Mouse (Mus musculus) thymus, postnatal 10 days (tissue): ENCODE measurements at regions not wholly inside any gene's neighbourhood (a gene's known extent, or its start where the extent isn't known, plus 50 kb on each side); places are given as distances from the start of the nearest gene placed in this dataset.

Experiments used
- DNase-seq, 2 experiments: peaks; one replicate each; pipeline ENCODE4 v3.0.0; 2021; ENCODE audit warnings: low spot score in 2 of 2

DNA sequence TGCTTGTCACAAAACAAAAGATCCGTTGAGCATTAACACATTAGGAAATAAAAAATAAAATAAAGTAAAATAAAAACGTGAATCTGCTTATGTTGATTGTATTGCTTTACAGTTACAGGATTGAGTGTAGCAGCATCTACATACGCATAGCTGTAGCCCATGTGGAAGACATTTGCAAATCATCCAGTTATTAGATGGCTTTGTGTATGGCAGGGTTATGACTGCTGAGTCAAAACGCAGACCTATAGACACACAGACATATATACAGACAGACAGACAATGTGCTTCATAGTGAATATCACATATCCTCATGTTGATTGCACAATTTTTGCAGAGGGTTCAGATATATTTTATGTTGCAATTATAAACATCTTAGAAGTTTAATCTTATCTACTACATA is 64.5 kb downstream of the Gm11146 start:
- DNase-seq = no peak

DNA sequence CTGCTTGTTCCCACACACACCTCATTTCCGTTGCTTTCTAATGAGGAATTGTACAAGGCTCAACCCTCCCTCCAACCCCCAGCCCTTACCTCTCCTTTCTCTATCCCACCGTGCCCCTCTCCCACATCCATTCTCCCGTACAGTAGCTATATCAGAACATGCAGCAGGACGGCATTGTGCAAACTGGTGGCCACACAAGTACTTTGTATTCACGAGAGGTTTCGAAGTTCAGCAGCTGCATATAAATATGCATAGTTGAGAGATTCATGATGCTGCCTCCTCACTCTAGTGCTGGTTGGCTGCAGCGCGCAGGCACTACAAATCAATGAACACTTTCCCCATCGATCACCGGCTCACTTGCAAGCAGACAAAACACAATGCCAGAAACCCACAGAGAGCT is 65.1 kb downstream of the Gm11146 start:
- DNase-seq = no peak

DNA sequence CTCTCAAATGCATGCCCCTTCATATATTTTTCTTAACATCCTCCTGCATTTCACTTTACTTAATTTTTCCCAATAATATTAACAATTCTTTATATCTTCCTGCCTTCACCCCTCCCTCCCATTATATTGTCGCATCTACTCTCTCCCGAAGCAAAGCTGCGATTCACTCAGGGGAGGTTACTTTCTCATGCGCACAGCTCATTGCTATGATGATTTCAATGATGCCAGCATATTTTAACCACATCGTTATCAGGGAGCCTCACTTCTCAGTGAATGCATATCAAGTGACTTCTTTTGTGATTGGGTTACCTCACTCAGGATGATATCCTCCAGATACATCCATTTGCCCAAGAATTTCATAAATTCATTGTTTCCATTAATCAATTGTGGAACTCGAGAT is 65.6 kb downstream of the Gm11146 start:
- DNase-seq = no peak

DNA sequence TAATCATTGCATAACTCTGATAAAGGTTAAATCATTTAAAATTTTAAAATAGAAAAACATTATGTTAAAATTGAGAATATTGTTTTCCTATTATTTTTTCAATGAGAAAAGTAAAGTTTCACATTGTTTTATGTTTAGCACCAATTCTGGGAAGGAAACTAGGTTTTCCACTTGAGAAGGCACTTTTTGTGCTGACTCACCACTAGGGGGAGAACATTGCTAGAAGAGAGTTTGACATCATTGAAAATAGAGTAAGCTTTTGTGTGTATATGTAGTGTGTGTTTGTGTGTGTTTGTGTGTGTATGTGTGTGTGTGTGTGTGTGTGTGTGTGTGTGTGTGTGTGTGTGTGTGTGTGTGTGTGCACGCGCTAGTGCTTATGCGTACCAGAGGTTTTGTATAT is 66.9 kb downstream of the Gm11146 start:
- DNase-seq = peak in 1 of 2 experiments; percentile 10

DNA sequence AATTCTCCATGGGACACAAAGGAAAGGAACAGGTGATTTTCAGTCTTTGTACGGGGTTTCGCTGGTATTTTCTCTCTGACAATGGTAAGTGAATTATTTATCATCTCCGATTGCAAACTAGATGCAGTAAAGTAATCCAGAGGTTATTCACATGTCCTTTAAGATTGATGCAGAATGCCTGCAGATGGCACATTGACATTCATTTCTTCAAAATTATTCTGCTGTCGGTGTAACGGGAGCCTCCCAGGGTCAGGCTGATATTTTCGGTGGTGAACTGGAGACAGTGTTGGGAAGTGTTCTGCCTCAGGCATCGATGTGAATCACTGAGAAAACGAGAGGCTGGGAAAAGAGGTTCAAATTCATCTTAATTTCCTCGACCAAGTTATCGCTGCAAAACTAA is 70.3 kb downstream of the Gm11146 start:
- no peak for DNase-seq

DNA sequence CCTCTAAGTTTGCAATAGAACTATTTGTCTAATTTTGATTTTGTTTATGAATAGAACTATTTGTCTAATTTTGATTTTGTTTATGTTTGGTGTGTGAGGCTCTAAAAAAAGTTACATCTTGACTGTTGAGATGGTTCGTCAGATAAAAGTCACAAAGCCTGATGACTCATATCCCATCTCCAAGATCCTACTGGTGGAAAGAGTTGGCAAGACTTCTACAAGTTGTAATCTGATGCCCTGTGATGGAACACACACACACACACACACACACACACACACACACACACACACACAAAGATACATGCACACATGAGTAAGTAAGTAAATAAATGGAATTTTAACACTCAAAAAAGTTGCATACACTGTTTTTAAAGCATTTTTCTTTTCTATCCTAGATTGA is 73.9 kb downstream of the Gm11146 start:
- no peak for DNase-seq

DNA sequence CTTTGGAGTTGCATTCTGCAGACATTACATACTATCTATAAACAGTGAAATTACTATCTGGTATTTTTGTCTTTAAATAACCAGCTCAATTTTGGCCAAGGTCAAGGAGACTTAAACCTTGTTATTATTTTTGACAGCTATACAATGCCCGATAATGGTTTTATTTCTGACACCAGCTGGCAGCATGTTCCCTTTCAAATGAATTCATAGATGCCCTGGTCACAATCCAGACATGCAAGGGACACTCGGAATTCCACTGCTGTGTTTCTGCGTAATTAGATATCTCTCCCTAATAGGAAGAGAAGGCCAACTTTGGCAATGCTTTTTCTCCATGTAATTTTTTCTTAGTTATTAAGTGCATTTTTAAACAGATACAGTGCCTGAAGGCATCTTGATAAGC is 87.3 kb downstream of the Gm11146 start:
- DNase-seq = no peak

DNA sequence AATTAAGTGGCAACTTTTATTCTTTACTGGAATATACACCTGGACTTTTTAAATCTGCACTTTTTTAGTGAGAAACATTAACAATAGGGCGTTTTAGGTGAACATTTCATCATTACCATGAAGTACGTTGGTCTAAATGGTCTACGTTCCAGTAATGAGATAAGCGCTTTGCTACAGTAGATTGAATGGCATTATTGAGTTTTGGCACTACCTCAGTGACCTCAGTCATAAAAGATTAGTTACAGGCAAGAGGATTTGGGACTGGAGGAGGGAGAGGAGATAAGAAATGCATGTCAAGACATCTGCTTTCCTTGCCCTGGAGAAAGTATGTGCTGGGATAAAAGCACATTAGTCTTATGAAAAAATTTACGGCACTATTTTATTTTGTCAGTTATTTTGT is 98.3 kb downstream of the Gm11146 start:
- DNase-seq = no peak

DNA sequence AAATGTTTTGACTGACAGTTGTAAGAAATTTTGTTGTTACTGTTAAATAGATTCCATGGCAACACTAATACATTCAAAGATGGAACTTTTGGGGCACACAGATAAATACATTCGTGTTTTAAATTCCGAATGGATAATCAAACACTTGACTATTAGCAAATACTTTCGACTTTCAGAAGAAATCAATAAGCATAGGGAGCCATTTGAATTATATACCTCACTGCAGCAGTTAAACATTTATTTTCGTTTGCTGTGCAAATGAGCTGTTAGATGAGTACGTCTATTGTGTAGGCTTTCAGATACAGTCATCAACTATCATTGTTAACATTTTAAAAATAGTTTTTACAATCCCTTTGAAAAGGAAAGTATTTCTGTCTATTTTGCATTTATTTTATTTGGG is 99.0 kb downstream of the Gm11146 start:
- DNase-seq = no peak

DNA sequence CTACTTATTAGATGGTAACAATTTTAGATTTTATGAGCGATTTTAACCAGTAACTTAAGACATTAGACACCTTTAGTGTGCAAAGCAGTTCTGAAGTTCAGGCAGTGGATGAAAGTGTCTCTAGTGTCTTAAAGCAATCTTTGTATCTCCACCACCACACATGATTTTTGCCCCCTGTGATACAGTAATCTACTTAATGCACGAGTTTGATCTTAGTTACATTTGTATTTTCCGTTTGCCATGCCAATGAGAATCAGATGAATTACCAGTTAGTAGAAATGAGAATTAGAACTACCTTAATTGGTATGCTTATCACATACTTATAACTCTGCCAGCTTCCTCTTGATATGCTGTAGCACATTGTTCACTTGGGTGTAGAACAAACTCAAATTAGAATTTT is 99.9 kb downstream of the Gm11146 start:
- DNase-seq = no peak

DNA sequence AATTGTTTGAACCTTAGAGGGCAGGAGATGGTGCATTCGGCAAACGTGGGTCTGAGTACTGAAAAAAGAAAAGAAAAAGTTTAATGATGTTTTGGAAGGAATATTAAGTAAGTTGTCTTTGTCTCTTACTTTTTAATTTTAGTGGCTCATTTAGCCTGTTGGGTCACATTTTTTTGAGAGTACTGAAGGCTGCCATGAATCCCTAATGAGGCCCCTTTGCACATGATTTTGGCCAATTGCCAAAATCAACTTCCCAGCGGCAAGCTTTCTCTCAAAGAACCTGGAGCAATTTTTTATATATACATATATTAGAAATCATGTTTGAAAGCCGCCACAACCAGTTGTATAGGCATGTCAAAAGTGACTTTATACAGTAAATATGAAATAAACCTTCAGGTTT is 100.9 kb downstream of the Gm11146 start:
- no peak for DNase-seq

DNA sequence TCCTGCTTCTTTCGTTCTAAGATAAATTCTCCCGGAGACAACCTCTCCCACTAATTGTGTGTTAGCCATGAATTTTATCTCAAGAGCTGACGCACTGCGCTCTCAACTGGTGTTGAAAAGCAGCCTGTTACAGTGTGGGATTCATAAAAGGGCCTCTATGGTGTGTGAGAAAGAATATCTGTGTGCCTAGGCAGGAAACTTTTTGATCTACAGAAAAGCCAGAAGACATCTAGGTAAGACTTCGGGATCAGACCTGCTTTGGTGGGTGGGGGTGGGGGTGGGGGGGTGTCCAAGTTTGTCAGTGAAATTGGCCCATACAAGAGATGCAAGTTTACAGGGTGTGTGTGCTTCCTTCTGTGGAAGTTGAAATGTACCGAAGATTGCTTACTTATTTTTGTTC is 101.5 kb downstream of the Gm11146 start:
- no peak for DNase-seq

DNA sequence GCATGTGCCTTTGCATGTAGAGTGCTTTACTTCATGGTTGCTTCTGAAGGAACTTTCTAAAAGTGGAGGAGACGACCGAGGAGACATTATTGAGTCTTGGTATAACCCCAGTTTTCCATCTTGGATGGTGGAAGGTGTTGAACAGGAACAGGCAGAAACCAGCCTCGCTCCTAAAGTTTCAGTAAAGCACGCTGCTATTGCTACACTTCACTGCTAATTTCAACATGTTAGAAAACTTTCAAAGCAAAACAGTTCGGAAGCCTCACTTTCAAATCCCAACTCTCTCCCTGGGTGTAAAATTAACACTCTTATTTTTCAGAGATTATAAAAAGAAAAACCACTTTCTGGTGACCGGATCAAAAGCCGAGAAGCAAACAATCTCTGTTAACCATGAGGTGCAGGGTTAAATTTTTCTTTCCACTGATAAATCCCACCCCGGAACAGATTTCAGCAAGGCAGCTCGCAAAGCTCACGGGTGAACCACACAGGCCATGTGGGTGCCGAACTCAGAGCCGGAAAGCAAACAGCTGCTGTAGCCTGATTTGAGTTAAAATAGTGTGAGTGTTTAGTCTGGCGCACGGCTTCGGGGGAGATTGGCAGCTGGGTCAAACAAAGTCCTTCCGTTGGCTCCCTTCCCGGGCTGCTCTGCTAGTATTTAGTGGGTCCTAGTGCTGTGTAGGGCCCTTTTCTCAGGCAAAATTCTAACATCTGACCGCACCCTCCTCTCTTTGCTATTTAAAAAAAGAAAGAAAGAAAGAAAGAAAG is 102.2 kb downstream of the Gm11146 start:
- DNase-seq = peak in 1 of 2 experiments; percentile 4

DNA sequence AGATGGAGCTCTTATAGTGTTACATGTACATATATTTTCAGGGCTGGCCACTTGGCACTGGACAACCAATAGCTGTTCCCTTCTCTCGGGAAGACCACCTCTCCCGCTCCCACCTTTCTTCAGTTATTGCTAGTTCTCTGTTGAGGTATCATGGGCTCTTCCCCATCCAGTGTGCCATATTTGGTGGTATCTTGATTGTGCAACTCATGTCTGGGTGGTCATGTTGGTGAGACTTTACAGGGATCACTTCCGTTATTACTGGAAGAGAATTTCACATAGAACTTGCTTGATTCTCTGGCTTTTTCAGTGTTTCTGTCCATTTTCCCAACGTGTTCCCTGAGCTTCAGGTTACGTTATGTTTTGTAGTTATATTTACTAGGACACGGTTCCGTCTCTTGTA is 106.6 kb downstream of the Gm11146 start:
- no peak for DNase-seq

DNA sequence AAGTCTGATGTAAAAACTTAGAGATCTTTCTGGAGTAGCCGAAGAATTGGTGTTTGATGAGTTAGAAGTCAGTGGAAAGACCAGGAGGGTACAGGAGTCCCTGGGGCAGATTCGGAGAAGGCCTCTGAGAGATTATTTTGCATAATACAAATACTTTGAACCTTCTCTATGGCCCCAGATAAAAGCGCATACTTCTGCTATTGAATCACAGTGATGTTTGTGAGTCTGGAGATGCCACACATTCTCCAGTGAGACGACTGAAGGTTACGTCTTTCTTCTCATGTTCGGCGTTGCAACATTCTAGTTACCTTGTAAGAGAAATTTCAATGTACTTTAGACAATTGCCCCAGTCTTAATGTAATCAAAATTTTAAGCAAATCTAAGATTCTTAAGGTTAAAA is 107.9 kb downstream of the Gm11146 start:
- DNase-seq = no peak

DNA sequence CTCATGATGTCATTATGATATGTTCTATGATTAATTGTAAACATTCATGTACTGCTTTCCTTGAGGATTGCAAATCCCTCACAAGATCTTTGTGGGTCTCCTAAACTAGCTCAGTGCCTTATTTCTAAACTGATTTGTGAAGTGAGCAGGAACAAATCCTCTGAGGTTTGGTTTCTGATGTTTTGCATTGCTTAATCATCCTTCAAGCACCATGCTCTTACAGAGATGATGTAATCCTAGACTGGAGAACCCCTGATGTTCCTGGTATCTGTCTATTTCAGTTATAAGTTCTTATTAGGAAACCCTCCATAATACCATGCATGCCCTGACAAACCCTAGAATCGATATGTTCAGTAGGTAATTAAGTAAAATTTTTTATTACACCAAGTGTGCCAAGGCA is 113.7 kb downstream of the Gm11146 start:
- no peak for DNase-seq

DNA sequence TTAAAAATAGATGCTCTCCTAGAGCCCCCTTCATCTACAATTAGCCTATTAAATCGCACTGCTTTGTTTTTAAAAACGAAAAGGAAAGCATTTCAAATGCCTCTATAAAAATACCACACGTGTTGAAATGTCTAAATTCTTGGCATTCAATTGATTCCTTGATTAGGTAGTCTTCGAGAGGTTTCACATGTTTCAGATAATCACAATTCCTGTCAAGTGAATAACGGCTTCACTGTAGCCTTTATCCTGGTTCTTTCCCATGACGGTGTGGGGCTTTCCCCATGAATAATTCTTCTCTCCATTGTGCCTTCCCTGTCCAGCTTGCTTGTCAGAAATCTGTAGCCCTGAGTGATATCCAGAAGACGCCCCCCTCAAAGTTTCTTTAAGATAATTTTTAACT is 122.1 kb downstream of the Gm11146 start:
- DNase-seq = no peak

DNA sequence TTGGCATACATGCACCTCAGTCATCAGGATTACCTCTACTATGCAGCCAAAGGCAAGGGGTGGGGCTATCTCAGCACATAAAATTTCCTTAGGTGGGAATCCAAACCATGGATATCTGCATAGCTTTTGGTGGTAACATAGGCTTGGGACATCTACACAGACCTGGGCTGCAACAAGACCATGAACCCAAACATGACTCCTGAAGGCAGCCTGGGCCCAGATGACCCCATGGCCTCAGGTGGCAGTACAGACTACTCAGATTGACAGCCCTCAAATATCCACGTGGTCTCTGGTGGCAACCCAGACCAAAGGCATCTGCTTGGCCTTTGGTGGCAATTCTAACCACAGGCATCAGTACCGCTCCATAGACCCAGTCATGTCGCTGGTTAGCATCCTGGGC is 130.0 kb downstream of the Gm11146 start:
- DNase-seq = no peak

DNA sequence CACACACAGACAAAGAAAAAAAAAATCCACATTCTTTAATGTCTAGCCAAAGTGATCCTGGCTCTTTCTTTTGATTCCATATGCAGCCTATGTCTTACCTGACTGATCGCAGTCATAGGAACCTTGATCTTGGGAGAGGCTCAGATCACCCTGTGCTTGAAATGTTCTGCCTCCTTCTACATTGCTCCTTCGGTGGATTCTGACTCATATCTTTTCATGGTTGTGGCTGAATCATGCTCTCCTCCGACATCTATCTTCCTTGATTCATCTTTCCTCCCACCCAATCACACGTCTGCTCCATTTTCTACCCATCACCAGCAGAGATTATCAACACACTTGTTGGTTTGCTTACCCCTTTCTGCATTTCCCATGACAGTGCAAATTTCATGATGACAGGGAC is 132.0 kb downstream of the Gm11146 start:
- no peak for DNase-seq

DNA sequence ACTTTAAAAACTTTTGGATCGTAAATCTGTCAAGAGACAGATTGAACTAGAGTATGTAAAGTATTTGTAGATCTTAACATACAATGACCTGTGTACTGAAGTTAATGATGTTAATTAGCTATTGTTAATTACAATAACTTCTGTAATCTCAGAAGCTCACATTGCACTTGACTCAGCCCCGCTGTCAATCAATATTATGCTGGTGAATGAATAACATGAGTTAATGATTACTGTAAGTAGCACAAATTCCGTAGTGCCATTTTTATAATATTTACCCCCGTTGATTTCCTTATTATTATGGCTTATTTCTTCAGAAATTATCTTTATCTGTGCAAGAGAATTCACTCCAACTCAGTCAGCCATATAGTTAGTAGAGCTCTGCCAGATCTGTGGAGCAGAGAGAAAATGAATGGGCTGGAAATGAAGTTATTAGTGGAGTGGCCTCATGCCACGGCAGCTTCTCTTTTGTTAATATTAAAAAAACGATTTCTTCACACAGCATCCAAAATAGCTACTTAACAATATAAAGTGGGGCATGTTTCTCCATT is 132.5 kb downstream of the Gm11146 start:
- no peak for DNase-seq

DNA sequence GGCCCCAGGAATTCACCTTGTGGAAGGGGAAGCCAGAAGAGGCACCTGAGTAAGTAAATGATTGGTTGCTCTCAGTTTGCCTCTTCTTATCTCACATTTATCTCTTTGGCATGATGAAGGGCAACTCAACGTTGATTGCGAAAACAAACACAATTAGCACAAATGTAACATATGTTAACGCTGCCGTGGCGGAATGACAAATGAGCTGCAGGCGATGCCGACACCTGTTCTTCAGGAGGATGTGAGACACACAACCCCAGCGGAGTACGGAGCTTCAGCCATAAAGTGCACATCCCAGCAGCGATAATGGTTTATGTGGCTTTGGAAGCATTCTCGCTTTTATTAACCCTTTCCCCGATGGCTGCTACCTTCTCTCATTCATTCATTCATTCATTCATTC is 134.7 kb downstream of the Gm11146 start:
- no peak for DNase-seq

DNA sequence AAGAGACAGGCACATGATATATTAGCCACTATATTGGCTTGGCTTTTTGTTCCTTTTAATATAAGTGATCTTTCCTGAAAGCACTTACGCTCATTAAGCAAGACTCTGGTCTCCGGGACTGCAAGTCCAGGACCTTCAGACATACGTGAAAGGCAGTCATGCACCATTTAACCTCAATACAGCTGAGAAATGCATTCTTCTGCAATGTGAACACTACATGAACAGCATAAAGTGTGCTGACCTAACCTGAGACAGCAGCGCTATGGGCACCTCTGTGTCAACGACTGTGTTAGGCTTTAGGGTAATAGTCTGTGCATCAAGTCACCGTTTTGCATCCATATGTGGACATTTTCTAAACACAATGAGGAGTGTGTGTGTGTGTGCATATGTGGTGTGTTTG is 137.3 kb downstream of the Gm11146 start:
- DNase-seq = no peak

DNA sequence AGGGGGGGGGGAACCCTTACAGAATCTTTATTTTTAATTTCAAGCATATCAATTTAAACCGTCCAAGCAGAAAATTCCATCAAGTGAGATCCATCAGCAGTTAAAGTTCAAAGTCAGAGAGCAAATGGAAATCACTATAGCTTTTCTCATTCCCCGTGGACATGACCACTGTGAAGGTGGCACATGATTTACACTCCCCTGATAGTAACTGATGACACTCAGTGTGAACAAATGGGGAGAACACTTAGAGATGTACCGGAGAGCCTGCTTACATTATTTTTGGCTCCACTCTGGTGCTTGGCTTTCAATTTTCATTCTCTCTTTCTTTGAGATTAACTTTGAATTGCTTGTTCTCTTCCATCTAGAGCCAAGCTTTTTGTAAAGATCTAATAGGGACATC is 140.0 kb downstream of the Gm11146 start:
- no peak for DNase-seq

DNA sequence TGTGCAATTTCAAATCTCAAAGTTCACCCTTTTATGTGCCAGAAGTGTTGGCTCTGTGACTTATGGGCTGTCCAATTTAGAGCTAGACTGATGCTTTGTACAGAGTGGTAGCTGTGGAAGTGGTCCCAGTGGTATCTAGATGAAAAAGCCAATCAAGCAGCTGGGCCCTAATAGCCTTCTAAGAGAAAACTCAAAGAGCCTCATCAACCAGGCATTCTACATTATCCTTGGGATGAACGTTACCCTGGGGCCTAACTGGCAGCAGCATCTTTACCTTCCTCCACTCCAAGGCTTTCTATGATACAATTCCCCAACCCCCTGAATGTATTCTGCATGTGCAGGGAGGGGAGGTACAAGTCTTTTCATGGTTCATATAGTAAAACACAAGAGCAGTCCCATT is 140.4 kb downstream of the Gm11146 start:
- DNase-seq = no peak
